Mouse (Mus musculus) liver, embryonic 15.5 days (tissue): Measurements from ENCODE around the gene Rtn4rl1. TPM values are rescaled to one million over a fixed set of nuclear protein-coding genes. Genes with fewer than 3 reads are reported as not detected.
A peak's percentile ranks its signal among the peaks of the same experiment; 100 is the strongest.

Experiments
- ATAC-seq: fragments of 200-750 bp; cut with Nextera tagmentation; 2 replicates; pipeline ENCODE4 v1.8.0; 2017; ENCODE audit warnings: moderate number of reproducible peaks, mild to moderate bottlenecking, moderate library complexity; ENCODE audit not compliant: insufficient read depth
- H3K27ac ChIP-seq: fragments of 300-500 bp; sonication (generic); replicated peaks from 2 replicates; pipeline ENCODE4 v1.5.1; 2015; ENCODE audit warnings: mild to moderate bottlenecking, inconsistent platforms
- H3K27me3 ChIP-seq: fragments of 300-500 bp; sonication (generic); 2 replicates; pipeline ENCODE4 v1.6.1; 2015; ENCODE audit warnings: mild to moderate bottlenecking, inconsistent platforms
- H3K36me3 ChIP-seq: fragments of 300-500 bp; sonication (generic); replicated peaks from 2 replicates; pipeline ENCODE4 v1.6.1; 2015; ENCODE audit warnings: moderate library complexity, mild to moderate bottlenecking, inconsistent platforms
- H3K4me1 ChIP-seq: fragments of 300-500 bp; sonication (generic); replicated peaks from 2 replicates; pipeline ENCODE4 v1.6.1; 2015; ENCODE audit warnings: inconsistent platforms
- H3K4me2 ChIP-seq: fragments of 300-500 bp; sonication (generic); 2 replicates; pipeline ENCODE4 v1.6.1; 2015; ENCODE audit warnings: moderate library complexity, mild to moderate bottlenecking, inconsistent platforms
- H3K4me3 ChIP-seq: fragments of 300-500 bp; sonication (generic); replicated peaks from 2 replicates; pipeline ENCODE4 v1.5.1; 2015; ENCODE audit warnings: mild to moderate bottlenecking, inconsistent platforms
- H3K9ac ChIP-seq: fragments of 300-500 bp; sonication (generic); 2 replicates; pipeline ENCODE4 v1.6.1; 2015; ENCODE audit warnings: moderate library complexity, mild to moderate bottlenecking, inconsistent platforms
- H3K9me3 ChIP-seq: fragments of 300-500 bp; sonication (generic); replicated peaks from 2 replicates; pipeline ENCODE4 v1.6.1; 2016; ENCODE audit warnings: inconsistent platforms
- WGBS: fragments of 180-500 bp; shearing (Covaris S2); methylation state at CpG from one replicate; pipeline ENCODE4 v1.1.7; 2015; ENCODE audit warnings: mixed read lengths; ENCODE audit not compliant: insufficient replicate concordance; 5-methylcytosine and 5-hydroxymethylcytosine counted together
- polyA plus RNA-seq: library from polyadenylated mRNA; unstranded; fragments of >200 nt; fragmentation: Nextera tagmentation; extraction: Ambion mirVana; gene quantifications from 2 replicates; pipeline ENCODE4 v1.2.1, GENCODE M21; 2015

The Rtn4rl1 gene
- polyA plus RNA-seq, 1 experiment from 2014 or later = 0.88 TPM

DNA sequence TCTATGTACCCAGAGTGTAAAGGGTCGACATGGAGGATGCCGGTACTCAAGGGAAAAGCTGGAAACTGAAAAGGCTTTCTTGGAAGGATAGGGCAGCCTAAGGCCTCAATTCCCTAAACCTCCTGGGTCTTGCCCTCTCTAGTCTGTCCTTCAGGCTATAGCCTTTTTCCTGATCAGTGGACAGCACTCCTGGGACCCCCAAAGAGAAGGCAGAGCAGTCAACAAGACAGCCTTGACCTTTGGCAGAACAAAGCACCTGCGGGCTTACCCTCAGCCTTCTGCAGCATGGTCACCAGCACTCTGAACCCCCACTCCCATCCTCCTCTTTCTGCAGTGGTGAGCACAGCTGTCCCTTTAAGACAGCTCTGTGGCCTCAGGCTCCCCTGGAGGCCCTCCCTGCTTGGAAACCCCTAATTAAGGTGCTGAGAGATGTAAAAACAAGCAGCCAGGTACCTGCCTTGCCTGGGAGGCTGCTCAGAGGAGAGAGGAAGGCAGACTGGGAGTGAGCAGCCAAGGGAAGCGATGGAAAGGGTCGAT, 2.6 kb upstream of the Rtn4rl1 start, which contains the start of gene Dph1:
Gene Dph1 (minus strand): TSS at position 337 of the 537 bp plus-strand sequence.
- Histone ChIP-seq H3K9ac (peak within 1 kb of the TSS; percentile 66), H3K36me3 (no peaks in the 10 kb centered on the region), H3K9me3 (no peaks in the 10 kb centered on the region), H3K27ac (peak within 1 kb of the TSS; percentile 76), H3K4me3 (peak within 1 kb of the TSS; percentile 83), H3K4me1 (peaks cover 55% of the 10 kb centered on the region), H3K27me3 (peaks cover 55% of the 10 kb centered on the region), H3K4me2 (peak within 1 kb of the TSS; percentile 94)
- no peak for ATAC-seq
- 56% methylated on average over 5 of the region's 5 CpGs for WGBS

GRCm38 (mm10) chr11:75191841-75192240, 1.7 kb upstream of the Rtn4rl1 start:
- Histone ChIP-seq H3K4me2 (no peak overlapping the region), H3K4me1 (peaks cover 55% of the 10 kb centered on the region), H3K36me3 (no peaks in the 10 kb centered on the region), H3K9ac (no peak overlapping the region), H3K27me3 (peaks cover 64% of the 10 kb centered on the region), H3K27ac (no peak overlapping the region), H3K4me3 (no peak overlapping the region), H3K9me3 (no peaks in the 10 kb centered on the region)
- ATAC-seq = no peak
- whole genome bisulfite sequencing = 65% methylated on average over 6 of the region's 6 CpGs

GRCm38 (mm10) chr11:75192336-75193214, 1.0 kb upstream of the Rtn4rl1 start:
- Histone ChIP-seq H3K4me1 (peaks cover 55% of the 10 kb centered on the region), H3K27ac (no peak overlapping the region), H3K9ac (no peak overlapping the region), H3K4me3 (peak overlapping the region; percentile 57), H3K36me3 (no peaks in the 10 kb centered on the region), H3K27me3 (peaks cover 71% of the 10 kb centered on the region), H3K9me3 (no peaks in the 10 kb centered on the region), H3K4me2 (peak overlapping the region; percentile 78)
- WGBS = 24% methylated on average over 13 of the region's 13 CpGs
- ATAC-seq = 0 out of 2 replicates have a peak, but pooled peaks have one; percentile 22

DNA sequence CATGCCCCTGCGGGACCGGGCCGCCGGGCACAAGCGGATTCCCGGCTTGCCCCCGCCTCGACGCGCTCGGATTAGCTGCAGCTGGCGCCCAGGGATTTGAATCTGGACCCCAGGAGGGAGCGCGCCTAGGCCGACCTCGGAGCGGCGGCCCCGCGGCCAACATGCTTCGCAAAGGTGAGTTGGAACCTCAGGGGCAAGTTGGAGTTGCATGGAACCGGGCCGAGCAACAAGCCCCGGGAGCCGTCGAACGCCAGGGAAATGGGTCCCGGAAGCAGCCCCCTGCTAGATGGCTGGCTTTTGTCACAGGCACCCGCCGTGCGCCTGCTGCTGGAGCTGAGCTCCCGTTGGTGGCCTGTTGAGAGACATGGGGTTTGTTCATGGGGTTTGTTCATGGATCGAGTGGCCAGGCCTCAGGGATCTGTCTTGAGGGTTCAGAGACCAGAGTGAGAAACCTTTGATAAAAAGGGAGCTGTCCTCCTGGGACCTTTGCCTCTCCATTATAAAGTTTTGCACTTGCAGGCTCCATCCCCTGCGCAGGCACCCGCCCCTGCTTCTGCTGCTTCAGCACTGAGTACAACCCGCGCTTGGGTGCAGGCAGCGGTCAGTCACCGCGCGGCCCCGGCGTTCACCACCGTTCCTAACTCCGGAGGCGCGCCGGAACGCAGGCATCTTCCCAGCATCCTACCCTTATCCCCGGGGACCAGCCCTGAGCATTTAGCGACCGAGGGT, 702 bp downstream of the Rtn4rl1 start:
- Histone ChIP-seq H3K4me3 (peak overlapping the region; percentile 57), H3K36me3 (no peaks in the 10 kb centered on the region), H3K27ac (no peak overlapping the region), H3K4me1 (peaks cover 56% of the 10 kb centered on the region), H3K4me2 (peak overlapping the region; percentile 78), H3K9me3 (no peaks in the 10 kb centered on the region), H3K27me3 (peaks cover 86% of the 10 kb centered on the region), H3K9ac (no peak overlapping the region)
- 1% methylated on average over 52 of the region's 52 CpGs for WGBS
- no peak for ATAC-seq

DNA sequence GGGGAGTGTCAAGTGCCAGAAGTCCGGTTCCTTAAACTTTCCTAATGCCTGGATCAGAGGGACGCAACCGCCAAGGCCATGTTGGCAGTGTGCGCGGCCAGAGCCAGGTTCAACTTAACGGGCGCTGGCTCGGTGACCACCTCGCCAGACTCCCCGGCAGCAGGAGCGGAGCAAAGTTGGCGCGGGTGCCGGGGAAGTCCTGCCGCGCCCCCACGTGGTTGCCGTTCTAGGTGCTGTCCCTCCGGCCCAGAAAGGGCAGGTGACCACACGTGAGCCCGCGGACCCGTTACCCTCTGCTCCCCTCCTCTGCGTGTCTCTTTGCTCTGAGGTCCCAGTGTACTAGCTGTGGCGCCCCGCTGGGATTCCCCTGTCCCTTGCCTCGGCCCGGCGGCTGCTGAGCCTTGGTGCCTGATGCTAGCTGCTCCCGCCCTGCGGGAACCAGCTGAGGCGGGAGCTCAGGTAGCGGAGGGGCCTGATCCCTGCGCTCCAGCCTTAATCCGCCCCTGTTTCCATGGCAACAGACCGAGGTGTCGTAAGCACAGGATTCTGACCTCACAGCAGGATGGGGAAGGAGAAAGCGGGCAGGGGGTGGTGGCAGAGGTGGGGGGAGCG, 1.4 kb downstream of the Rtn4rl1 start:
- 0 out of 2 replicates have a peak, but pooled peaks have one; percentile 2 for ATAC-seq

DNA sequence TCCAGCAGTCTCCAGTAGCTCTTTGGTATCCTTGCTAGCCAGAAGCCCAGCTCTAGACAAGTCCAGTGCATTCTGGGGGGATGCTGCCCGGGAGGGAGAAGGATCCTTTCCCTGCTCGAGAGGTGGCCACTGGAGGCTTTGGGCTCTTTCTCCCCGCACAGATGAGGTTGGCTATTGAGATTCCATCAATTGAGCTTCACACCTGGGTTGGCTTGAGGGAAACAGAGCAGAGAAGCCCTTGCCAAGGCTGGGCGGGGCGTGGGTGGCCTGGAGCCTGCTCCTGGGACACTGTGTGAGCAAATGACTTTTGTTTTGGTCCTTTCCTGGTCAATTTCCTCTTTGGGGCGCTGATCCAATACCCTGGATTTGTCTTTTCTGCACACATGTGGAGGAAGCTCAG, 2.5 kb downstream of the Rtn4rl1 start:
- no peak for ATAC-seq
- Histone ChIP-seq H3K36me3 (no peaks in the 10 kb centered on the region), H3K4me1 (peaks cover 42% of the 10 kb centered on the region), H3K4me3 (no peak overlapping the region), H3K9ac (no peak overlapping the region), H3K9me3 (no peaks in the 10 kb centered on the region), H3K27me3 (peaks cover 97% of the 10 kb centered on the region), H3K27ac (no peak overlapping the region), H3K4me2 (no peak overlapping the region)
- 48% methylated on average over 6 of the region's 6 CpGs for WGBS

More for the DNA sequence above, 1.4 kb downstream of the Rtn4rl1 start:
- peak overlapping the region; percentile 57 for H3K4me3 ChIP-seq
- H3K36me3 ChIP-seq = no peaks in the 10 kb centered on the region
- WGBS = 2% methylated on average over 39 of the region's 39 CpGs
- H3K27ac ChIP-seq = no peak overlapping the region
- H3K4me2 ChIP-seq = peak overlapping the region; percentile 78
- no peak overlapping the region for H3K9ac ChIP-seq
- peaks cover 49% of the 10 kb centered on the region for H3K4me1 ChIP-seq
- H3K9me3 ChIP-seq = no peaks in the 10 kb centered on the region
- peaks cover 92% of the 10 kb centered on the region for H3K27me3 ChIP-seq

DNA sequence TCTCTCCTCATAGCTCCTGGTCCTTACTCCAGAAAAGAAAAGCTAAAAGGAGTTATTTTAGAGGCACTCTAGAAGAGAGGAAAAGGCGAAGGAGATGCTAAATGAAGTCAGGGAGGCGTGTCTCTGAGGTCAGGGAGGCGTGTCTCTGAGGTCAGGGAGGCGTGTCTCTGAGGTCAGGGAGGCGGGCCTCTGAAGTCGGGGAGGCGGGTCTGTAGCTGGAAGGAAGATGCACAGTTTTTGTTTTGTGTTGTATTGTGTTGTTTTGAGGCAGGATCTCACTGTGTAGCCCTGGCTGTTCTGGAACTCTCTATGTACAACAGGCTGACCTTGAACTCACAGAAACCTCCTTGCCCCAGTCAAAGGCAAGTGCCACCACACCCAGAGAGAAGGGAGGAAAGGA, 4.4 kb downstream of the Rtn4rl1 start:
- ATAC-seq = no peak
- peaks cover 40% of the 10 kb centered on the region for H3K4me1 ChIP-seq
- H3K4me3 ChIP-seq = no peak overlapping the region
- no peaks in the 10 kb centered on the region for H3K9me3 ChIP-seq
- no peaks in the 10 kb centered on the region for H3K36me3 ChIP-seq
- peaks cover 87% of the 10 kb centered on the region for H3K27me3 ChIP-seq
- no peak overlapping the region for H3K9ac ChIP-seq
- 29% methylated on average over 7 of the region's 7 CpGs for WGBS
- H3K27ac ChIP-seq = no peak overlapping the region
- H3K4me2 ChIP-seq = no peak overlapping the region

GRCm38 (mm10) chr11:75198792-75199191, 5.2 kb downstream of the Rtn4rl1 start:
- WGBS = 56% methylated on average over 4 of the region's 4 CpGs
- no peak for ATAC-seq
- Histone ChIP-seq H3K4me3 (no peak overlapping the region), H3K9me3 (no peaks in the 10 kb centered on the region), H3K9ac (no peak overlapping the region), H3K4me1 (peaks cover 31% of the 10 kb centered on the region), H3K27me3 (peaks cover 79% of the 10 kb centered on the region), H3K27ac (no peak overlapping the region), H3K4me2 (no peak overlapping the region), H3K36me3 (no peaks in the 10 kb centered on the region)

GRCm38 (mm10) chr11:75199951-75200350, 6.4 kb downstream of the Rtn4rl1 start:
- Histone ChIP-seq H3K4me1 (peaks cover 31% of the 10 kb centered on the region), H3K9me3 (no peaks in the 10 kb centered on the region), H3K4me2 (no peak overlapping the region), H3K4me3 (no peak overlapping the region), H3K9ac (no peak overlapping the region), H3K27ac (no peak overlapping the region), H3K36me3 (no peaks in the 10 kb centered on the region), H3K27me3 (peaks cover 72% of the 10 kb centered on the region)
- no peak for ATAC-seq
- 61% methylated on average over 5 of the region's 5 CpGs for WGBS

DNA sequence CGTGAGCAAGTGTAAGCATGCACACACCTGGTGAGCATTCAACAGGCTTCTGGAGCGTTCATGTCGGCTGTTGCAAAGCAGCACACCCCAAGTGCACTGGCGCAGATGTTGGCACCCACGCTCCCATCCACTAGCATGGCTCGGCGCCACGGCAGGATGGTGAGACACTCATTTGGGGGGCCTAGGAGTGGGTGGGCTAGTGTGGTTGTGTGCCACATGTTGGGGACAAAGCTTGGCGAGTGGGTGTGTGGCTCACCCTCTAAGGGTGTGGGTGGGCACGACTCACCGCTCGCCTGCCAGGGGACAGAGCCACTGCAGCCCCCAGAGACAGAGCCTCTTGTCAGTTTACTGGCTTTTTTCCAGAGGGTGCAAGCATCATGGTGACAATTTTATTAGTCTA, 7.4 kb downstream of the Rtn4rl1 start:
- no peak overlapping the region for H3K4me2 ChIP-seq
- H3K27me3 ChIP-seq = peaks cover 62% of the 10 kb centered on the region
- no peak overlapping the region for H3K4me3 ChIP-seq
- no peaks in the 10 kb centered on the region for H3K9me3 ChIP-seq
- H3K27ac ChIP-seq = no peak overlapping the region
- H3K9ac ChIP-seq = no peak overlapping the region
- peaks cover 28% of the 10 kb centered on the region for H3K4me1 ChIP-seq
- ATAC-seq = no peak
- H3K36me3 ChIP-seq = no peaks in the 10 kb centered on the region
- 79% methylated on average over 12 of the region's 12 CpGs for WGBS

DNA sequence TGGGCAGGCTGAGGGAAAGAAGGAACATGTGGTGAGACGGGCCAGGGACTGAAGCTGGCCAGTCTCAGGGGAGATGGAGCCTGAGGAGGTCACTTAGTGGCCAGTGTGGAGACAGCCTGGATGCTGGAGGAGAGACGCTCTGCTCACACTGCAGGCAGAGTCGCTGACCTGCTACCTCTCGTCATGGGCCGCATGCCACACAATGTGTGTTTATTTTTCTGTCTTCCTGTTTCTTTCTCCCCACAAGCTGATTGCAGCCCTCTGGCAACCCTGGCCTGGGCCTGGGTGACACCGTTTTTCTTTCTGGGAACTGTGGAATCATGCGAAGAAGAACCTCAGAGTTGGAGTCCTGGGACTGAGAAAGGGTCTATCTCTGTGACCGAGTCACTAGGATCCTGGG, 8.1 kb downstream of the Rtn4rl1 start:
- Histone ChIP-seq H3K4me2 (no peak overlapping the region), H3K9ac (no peak overlapping the region), H3K36me3 (no peaks in the 10 kb centered on the region), H3K9me3 (no peaks in the 10 kb centered on the region), H3K27ac (no peak overlapping the region), H3K4me3 (no peak overlapping the region), H3K4me1 (peaks cover 28% of the 10 kb centered on the region), H3K27me3 (peaks cover 54% of the 10 kb centered on the region)
- ATAC-seq = no peak
- 52% methylated on average over 8 of the region's 8 CpGs for WGBS
